Mouse (Mus musculus) heart, postnatal 10 days (tissue): ENCODE results near the gene Aldh8a1. TPM values are rescaled to one million over a fixed set of nuclear protein-coding genes. Genes with fewer than 3 reads are reported as not detected.

Experiments used
- DNase-seq, 2 experiments: peaks; one replicate each; pipeline ENCODE4 v3.0.0; 2021
- intact Hi-C: fragments of 180-260 bp; cut with DNase I; formaldehyde crosslinking; loops from one replicate; pipeline ENCODE4 v1.15.1; 2025
- total RNA-seq, 2 experiments: library from RNA; stranded (reverse); gene quantifications; 2 replicates each; pipeline ENCODE4 v1.2.3; 2021

The Aldh8a1 gene
- total RNA-seq = not detected

DNA sequence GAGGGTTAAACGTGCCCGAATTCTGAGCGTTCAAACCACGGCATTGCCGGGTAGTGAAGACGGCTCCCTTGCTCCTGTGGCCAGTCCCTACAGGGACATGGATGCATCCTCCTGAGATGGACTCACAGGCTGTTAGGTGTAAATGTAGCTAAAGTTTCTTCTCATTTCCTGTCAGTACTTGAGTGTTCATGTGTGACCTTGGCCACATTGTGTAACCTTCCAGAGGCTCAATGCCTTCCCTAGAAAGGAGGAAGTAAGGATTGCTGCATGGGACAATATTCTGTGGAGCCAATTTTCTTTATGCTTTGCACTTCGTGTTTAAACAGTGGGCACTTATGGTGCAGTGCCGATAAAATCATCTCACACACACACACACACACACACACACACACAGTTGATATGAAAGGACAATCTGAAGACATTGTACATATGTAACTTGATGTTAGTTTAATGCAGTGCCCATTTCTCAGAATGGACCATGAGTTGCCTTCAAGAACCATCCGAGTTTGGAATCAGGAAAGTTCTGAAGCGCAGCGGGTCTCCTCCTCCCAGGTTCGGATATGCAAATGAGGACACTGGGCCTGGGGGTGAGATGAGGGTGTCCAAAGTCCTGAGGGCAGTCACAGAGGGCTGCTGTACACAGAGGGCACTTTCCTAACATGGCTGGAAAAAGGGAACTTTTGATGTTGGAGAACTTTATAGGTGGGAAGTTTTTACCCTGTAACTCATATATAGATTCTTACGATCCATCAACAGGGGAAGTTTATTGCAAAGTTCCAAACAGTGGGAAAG lies at the start of gene Aldh8a1:
TSS of gene Aldh8a1 (plus strand) at position 610 of the 792 bp plus-strand sequence.
- intact Hi-C loops = no loop called here
- DNase-seq = no peak

DNA sequence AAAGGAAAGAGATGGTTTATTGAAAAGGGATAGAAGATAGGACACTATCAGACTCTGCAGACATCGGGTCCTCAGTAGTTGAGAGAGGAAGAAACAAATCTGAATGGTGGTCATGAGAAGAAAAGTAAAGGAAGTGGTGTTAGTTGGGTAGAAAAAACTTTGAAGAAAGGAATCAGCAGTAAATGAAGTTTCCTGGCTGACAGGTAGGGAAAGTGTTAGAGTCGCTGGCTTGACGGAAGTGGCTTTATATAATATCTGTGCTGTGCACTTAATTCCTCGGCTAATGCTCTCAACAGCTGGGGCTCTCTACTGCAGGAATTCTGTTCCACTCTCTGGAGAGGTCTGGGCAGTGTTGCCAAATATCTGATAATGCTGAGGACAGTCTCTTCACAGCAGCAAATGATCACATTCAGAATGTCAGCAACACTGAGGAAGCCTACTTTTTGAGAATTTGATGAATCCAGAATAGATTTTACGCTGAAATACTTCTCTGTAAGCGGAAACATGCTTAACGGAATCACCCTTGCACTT lies 49.4 kb upstream of the Aldh8a1 start:
- intact Hi-C loops = no loop called here
- DNase-seq = peak; percentile 39 to 46

- DNase-seq = peak; percentile 5 to 6
- intact Hi-C loops = loop anchor here (10.0 kb wide), 1 partner anchor 340 kb away; no protein-coding TSS in a partner anchor
Observed at GRCm38 (mm10) chr10:21334349-21335105, 42.6 kb upstream of the Aldh8a1 start.

DNA sequence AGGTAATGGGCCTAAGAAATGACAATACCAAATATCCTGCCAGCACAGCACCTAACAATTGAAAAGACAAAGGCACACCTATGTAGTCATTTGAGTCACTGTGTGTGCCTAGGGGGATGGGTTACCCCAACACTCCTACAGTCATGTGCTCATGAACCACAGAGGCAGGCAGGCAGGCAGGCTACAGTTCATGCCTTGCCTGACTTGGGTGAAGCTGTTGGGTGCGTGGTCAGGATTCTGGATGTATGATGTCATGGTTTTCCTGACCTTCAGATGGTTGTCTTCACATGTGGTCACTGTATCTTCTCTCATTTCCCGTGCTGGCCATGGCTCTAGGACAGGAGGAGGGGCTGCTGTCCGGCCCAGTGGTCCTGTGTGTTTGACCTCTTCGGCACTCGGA lies 41.6 kb upstream of the Aldh8a1 start:
- DNase-seq = no peak
- intact Hi-C loops = loop anchor here (10.0 kb wide), 1 partner anchor 341 kb away; no protein-coding TSS in a partner anchor

DNA sequence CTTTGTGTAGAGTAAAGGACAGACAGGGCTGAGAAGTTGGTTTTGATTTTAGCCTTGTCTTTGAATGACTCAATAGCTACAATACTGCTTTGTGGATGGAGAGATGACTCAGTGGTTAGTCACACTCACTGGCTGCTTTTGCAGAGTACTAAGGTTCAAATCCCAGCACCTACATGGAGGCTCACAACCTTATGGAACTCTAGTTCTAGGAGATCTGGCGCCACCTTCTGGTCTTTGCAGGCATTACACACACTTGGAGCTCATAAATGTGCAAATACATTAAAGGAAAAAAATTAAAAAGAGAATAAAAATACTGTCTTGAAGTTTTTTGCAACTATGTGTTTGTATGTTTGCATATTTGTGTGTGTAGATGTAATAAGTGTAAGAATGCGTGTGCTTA lies 39.9 kb upstream of the Aldh8a1 start:
- intact Hi-C loops = loop anchor here (10.0 kb wide), 1 partner anchor 342 kb away; no protein-coding TSS in a partner anchor
- peak in 1 of 2 experiments; percentile 11 for DNase-seq

GRCm38 (mm10) chr10:21341706-21342105 lies 35.4 kb upstream of the Aldh8a1 start:
- intact Hi-C loops = no loop called here
- no peak for DNase-seq

GRCm38 (mm10) chr10:21342331-21343005 lies 34.6 kb upstream of the Aldh8a1 start:
- intact Hi-C loops = no loop called here
- no peak for DNase-seq

- intact Hi-C loops = no loop called here
- DNase-seq = no peak
Observed at GRCm38 (mm10) chr10:21347332-21347731, 29.8 kb upstream of the Aldh8a1 start.

- DNase-seq = no peak
- intact Hi-C loops = no loop called here
Observed at GRCm38 (mm10) chr10:21349449-21349848, 27.6 kb upstream of the Aldh8a1 start.

GRCm38 (mm10) chr10:21349946-21350345 lies 27.1 kb upstream of the Aldh8a1 start:
- no peak for DNase-seq
- intact Hi-C loops = no loop called here

GRCm38 (mm10) chr10:21350531-21351515 lies 26.3 kb upstream of the Aldh8a1 start:
- intact Hi-C loops = no loop called here

DNA sequence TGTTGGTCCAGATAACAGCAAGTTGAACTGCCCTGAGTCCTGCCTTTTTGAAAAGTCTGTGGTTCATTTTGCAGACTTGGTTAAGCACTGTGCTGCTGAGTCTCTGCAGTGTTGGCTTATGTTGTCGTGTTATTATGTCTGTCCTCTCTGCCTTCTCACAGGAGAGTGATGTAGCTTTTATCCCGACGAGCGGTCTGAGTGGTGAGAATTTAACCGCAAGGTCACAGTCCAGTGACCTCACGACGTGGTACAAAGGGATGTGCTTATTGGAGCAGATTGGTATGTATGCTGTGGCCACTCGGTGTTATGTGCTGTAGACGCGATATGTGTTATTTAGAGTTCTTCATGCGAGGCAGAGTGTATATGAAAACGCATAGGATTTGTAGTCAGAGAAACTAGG lies 25.3 kb upstream of the Aldh8a1 start:
- no peak for DNase-seq
- intact Hi-C loops = no loop called here

More at GRCm38 (mm10) chr10:21350531-21351515, 26.3 kb upstream of the Aldh8a1 start:
- DNase-seq = no peak

GRCm38 (mm10) chr10:21353890-21354289 lies 23.2 kb upstream of the Aldh8a1 start:
- intact Hi-C loops = no loop called here
- DNase-seq = no peak

DNA sequence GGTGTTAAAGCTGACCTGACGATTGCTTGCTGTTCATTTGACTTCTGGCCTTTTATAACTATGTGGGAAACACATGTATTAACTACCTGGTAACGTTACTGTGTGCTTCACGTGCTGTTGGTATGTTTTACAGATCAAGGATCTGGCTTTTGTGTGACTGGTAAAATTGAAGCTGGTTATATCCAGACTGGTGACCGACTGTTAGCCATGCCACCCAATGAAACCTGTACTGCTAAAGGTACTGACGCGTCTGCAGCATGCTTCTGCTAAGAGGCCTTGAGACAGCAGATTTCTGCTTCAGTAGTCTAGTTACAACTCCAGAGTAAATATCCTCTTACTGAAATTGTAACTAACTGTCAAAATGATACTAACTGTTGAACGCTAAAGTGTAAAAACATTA lies 22.6 kb upstream of the Aldh8a1 start:
- intact Hi-C loops = no loop called here
- no peak for DNase-seq

- intact Hi-C loops = no loop called here
- no peak for DNase-seq
Observed at GRCm38 (mm10) chr10:21357986-21358385, 19.1 kb upstream of the Aldh8a1 start.

DNA sequence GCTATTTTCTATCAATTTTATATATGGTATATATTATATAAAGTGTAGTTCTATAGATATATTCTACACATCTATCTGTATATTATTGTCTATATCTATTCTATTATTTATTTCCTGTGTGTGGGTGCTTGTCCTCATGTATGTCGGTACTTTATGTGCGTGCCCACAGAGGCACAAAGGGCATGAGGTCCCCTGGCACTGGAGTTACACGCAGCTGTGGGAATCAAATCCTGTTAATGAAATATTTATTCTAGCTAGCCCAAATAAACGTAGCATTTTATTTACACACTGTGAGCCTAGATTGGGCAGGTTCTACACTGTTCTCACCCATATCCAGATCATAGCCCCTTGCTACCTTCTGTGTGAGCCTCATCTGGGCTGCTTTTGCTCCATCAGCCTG lies 18.0 kb upstream of the Aldh8a1 start:
- intact Hi-C loops = no loop called here
- no peak for DNase-seq

GRCm38 (mm10) chr10:21361871-21362270 lies 15.2 kb upstream of the Aldh8a1 start:
- intact Hi-C loops = no loop called here
- DNase-seq = no peak

GRCm38 (mm10) chr10:21363297-21363696 lies 13.8 kb upstream of the Aldh8a1 start:
- DNase-seq = no peak
- intact Hi-C loops = no loop called here

GRCm38 (mm10) chr10:21364946-21365345 lies 12.1 kb upstream of the Aldh8a1 start:
- intact Hi-C loops = no loop called here
- DNase-seq = no peak

GRCm38 (mm10) chr10:21365897-21366296 lies 11.2 kb upstream of the Aldh8a1 start:
- intact Hi-C loops = no loop called here
- no peak for DNase-seq
